Mouse (Mus musculus) forebrain, embryonic 14.5 days (tissue): Measurements from ENCODE around the gene Ssx2ip. TPM values are rescaled to one million over a fixed set of nuclear protein-coding genes. Genes with fewer than 3 reads are reported as not detected.
A peak's percentile ranks its signal among the peaks of the same experiment; 100 is the strongest.

Experiments
- ATAC-seq: fragments of 200-750 bp; cut with Nextera tagmentation; 2 replicates; pipeline ENCODE4 v1.8.0; 2017; ENCODE audit warnings: mild to moderate bottlenecking, moderate library complexity
- DNase-seq: peaks from one replicate; pipeline ENCODE4 v3.0.0-alpha.2; 2015; ENCODE audit warnings: low spot score
- H3K27ac ChIP-seq: fragments of 300-500 bp; sonication (generic); 2 replicates; pipeline ENCODE4 v1.5.1; 2014; ENCODE audit warnings: low read depth, mild to moderate bottlenecking, control low read depth, low read length, moderate library complexity
- H3K27me3 ChIP-seq: fragments of 300-500 bp; sonication (generic); replicated peaks from 2 replicates; pipeline ENCODE4 v1.6.1; 2014; ENCODE audit warnings: low read length, control low read depth, mixed read lengths; ENCODE audit not compliant: control insufficient read depth, insufficient read depth
- H3K36me3 ChIP-seq: fragments of 300-500 bp; sonication (generic); 2 replicates; pipeline ENCODE4 v1.6.1; 2014; ENCODE audit warnings: low read length, control low read depth; ENCODE audit not compliant: control insufficient read depth, insufficient read depth
- H3K4me1 ChIP-seq: fragments of 300-500 bp; sonication (generic); 2 replicates; pipeline ENCODE4 v1.6.1; 2014; ENCODE audit warnings: antibody characterized with exemption, low read length, control low read depth; ENCODE audit not compliant: control insufficient read depth, insufficient read depth
- H3K4me2 ChIP-seq: fragments of 300-500 bp; sonication (generic); 2 replicates; pipeline ENCODE4 v1.6.1; 2014; ENCODE audit warnings: mild to moderate bottlenecking, control low read depth, low read length
- H3K4me3 ChIP-seq: fragments of 300-500 bp; sonication (generic); 2 replicates; pipeline ENCODE4 v1.5.1; 2014; ENCODE audit warnings: low read depth, low read length, control low read depth
- H3K9ac ChIP-seq: fragments of 300-500 bp; sonication (generic); 2 replicates; pipeline ENCODE4 v1.6.1; 2014; ENCODE audit warnings: mild to moderate bottlenecking, low read length, control low read depth, moderate library complexity
- H3K9me3 ChIP-seq: fragments of 300-500 bp; sonication (generic); replicated peaks from 2 replicates; pipeline ENCODE4 v1.6.1; 2016; ENCODE audit warnings: low read length, control low read depth, mixed read lengths; ENCODE audit not compliant: control insufficient read depth
- WGBS: fragments of 180-500 bp; shearing (Covaris S2); extraction: QIAGEN DNeasy Blood & Tissue Kit; methylation state at CpG from one replicate; pipeline ENCODE4 v1.1.7; 2014; 5-methylcytosine and 5-hydroxymethylcytosine counted together
- microRNA-seq: library from miRNA; unstranded; fragments of <30 nt; microRNA quantifications from one replicate; pipeline ENCODE4, GENCODE M21; 2016
- polyA plus RNA-seq: library from polyadenylated mRNA; unstranded; fragments of >200 nt; fragmentation: Nextera tagmentation; extraction: Ambion mirVana; gene quantifications from 2 replicates; pipeline ENCODE4 v1.2.1, GENCODE M21; 2014

Gene Ssx2ip
- polyA plus RNA-seq, 1 experiment from 2014 or later, result 20.8 TPM

GRCm38 (mm10) chr3:146473741-146474140 lies 69.3 kb downstream of the Ssx2ip start:
- no peaks in the 10 kb centered on the region for H3K27me3 ChIP-seq
- H3K36me3 ChIP-seq, result no peaks in the 10 kb centered on the region
- DNase-seq (no peak), ATAC-seq (no peak)
- H3K4me3 ChIP-seq, result no peak overlapping the region
- no peaks in the 10 kb centered on the region for H3K4me1 ChIP-seq
- H3K9ac ChIP-seq, result no peak overlapping the region
- H3K9me3 ChIP-seq, result no peaks in the 10 kb centered on the region
- no peak overlapping the region for H3K27ac ChIP-seq
- no peak overlapping the region for H3K4me2 ChIP-seq

GRCm38 (mm10) chr3:146474428-146474827 lies 70.0 kb downstream of the Ssx2ip start:
- H3K36me3 ChIP-seq, result no peaks in the 10 kb centered on the region
- H3K4me1 ChIP-seq, result no peaks in the 10 kb centered on the region
- no peaks in the 10 kb centered on the region for H3K27me3 ChIP-seq
- 91% methylated on average over 3 of the region's 3 CpGs for WGBS
- ATAC-seq, result no peak
- H3K27ac ChIP-seq, result no peak overlapping the region
- H3K9me3 ChIP-seq, result no peaks in the 10 kb centered on the region
- no peak overlapping the region for H3K4me3 ChIP-seq
- no peak overlapping the region for H3K9ac ChIP-seq
- DNase-seq, result no peak
- H3K4me2 ChIP-seq, result no peak overlapping the region

- Histone ChIP-seq H3K36me3 (no peaks in the 10 kb centered on the region), H3K4me1 (no peaks in the 10 kb centered on the region), H3K9me3 (no peaks in the 10 kb centered on the region), H3K9ac (no peak overlapping the region), H3K4me3 (no peak overlapping the region), H3K27ac (no peak overlapping the region), H3K4me2 (no peak overlapping the region), H3K27me3 (no peaks in the 10 kb centered on the region)
- 77% methylated on average over 2 of the region's 2 CpGs for WGBS
- no peak for ATAC-seq
- peak; percentile 17 for DNase-seq
Measured at GRCm38 (mm10) chr3:146482044-146482443, 77.6 kb downstream of the Ssx2ip start.

GRCm38 (mm10) chr3:146486464-146486863 lies 82.0 kb downstream of the Ssx2ip start:
- no peaks in the 10 kb centered on the region for H3K9me3 ChIP-seq
- H3K4me2 ChIP-seq, result no peak overlapping the region
- no peak overlapping the region for H3K27ac ChIP-seq
- ATAC-seq, result no peak
- WGBS, result 88% methylated on average over 4 of the region's 4 CpGs
- DNase-seq, result no peak
- H3K4me3 ChIP-seq, result no peak overlapping the region
- H3K4me1 ChIP-seq, result no peaks in the 10 kb centered on the region
- H3K36me3 ChIP-seq, result no peaks in the 10 kb centered on the region
- no peak overlapping the region for H3K9ac ChIP-seq
- no peaks in the 10 kb centered on the region for H3K27me3 ChIP-seq

Small RNAs within 50 kb of the gene (microRNA-seq; reads per million reads assigned to microRNA genes)
- not detected for gene Gm22901

Other genes with a start within 250 kb of the Ssx2ip start
- gene Lpar3, start 183.7 kb upstream of the Ssx2ip start, polyA plus RNA-seq, result 0.13 and 0.20 TPM in 2 replicates
- gene Ctbs, start 45.2 kb downstream of the Ssx2ip start, polyA plus RNA-seq, result 4.0 and 5.0 TPM in 2 replicates
- gene Spata1, start 95.1 kb downstream of the Ssx2ip start, polyA plus RNA-seq, result 1.8 and 3.2 TPM in 2 replicates
- gene Gng5, start 95.2 kb downstream of the Ssx2ip start, polyA plus RNA-seq, result 392 and 558 TPM in 2 replicates
- gene Rpf1, start 116.8 kb downstream of the Ssx2ip start, polyA plus RNA-seq, result 60.2 and 64.3 TPM in 2 replicates
- not detected in 2 replicates for gene Uox, start 165.8 kb downstream of the Ssx2ip start, polyA plus RNA-seq
- not detected in 2 replicates for gene Dnase2b, start 211.0 kb downstream of the Ssx2ip start, polyA plus RNA-seq
- not detected in 2 replicates for gene 4930503B20Rik, start 246.7 kb downstream of the Ssx2ip start, polyA plus RNA-seq